Mouse (Mus musculus) midbrain, embryonic 11.5 days (tissue): ENCODE measurements around the gene Vps25. TPM values are rescaled to one million over a fixed set of nuclear protein-coding genes. Genes with fewer than 3 reads are reported as not detected.

Source experiments
- ATAC-seq: fragments of 200-750 bp; cut with Nextera tagmentation; 2 replicates; pipeline ENCODE4 v1.8.0; 2017; ENCODE audit warnings: moderate TSS enrichment, moderate library complexity; ENCODE audit not compliant: low FRiP score
- DNase-seq: peaks from one replicate; pipeline ENCODE4 v3.0.0; 2015; ENCODE audit warnings: low spot score; ENCODE audit errors: missing footprints
- H3K27ac ChIP-seq: fragments of 300-500 bp; sonication (generic); 2 replicates; pipeline ENCODE4 v1.5.1; 2014; ENCODE audit warnings: low read depth, low read length
- H3K27me3 ChIP-seq: fragments of 300-500 bp; sonication (generic); 2 replicates; pipeline ENCODE4 v1.6.1; 2014; ENCODE audit warnings: mild to moderate bottlenecking, low read length, moderate library complexity, mixed read lengths; ENCODE audit not compliant: control insufficient read depth, insufficient read depth
- H3K36me3 ChIP-seq: fragments of 300-500 bp; sonication (generic); 2 replicates; pipeline ENCODE4 v1.6.1; 2014; ENCODE audit warnings: mild to moderate bottlenecking, low read length, moderate library complexity, mixed read lengths; ENCODE audit not compliant: control insufficient read depth, insufficient read depth
- H3K4me1 ChIP-seq: fragments of 300-500 bp; sonication (generic); 2 replicates; pipeline ENCODE4 v1.6.1; 2014; ENCODE audit warnings: low read length; ENCODE audit not compliant: control insufficient read depth, insufficient read depth
- H3K4me2 ChIP-seq: fragments of 300-500 bp; sonication (generic); 2 replicates; pipeline ENCODE4 v1.6.1; 2014; ENCODE audit warnings: mild to moderate bottlenecking, moderate library complexity
- H3K4me3 ChIP-seq: fragments of 300-500 bp; sonication (generic); 2 replicates; pipeline ENCODE4 v1.5.1; 2014; ENCODE audit warnings: low read depth, low read length
- H3K9ac ChIP-seq: fragments of 300-500 bp; sonication (generic); 2 replicates; pipeline ENCODE4 v1.6.1; 2014; ENCODE audit warnings: low read length
- H3K9me3 ChIP-seq: fragments of 300-500 bp; sonication (generic); 2 replicates; pipeline ENCODE4 v1.6.1; 2016; ENCODE audit warnings: low read length; ENCODE audit not compliant: control insufficient read depth
- WGBS: fragments of 180-500 bp; shearing (Covaris S2); extraction: QIAGEN DNeasy Blood & Tissue Kit; methylation state at CpG from one replicate; pipeline ENCODE4 v1.1.7; 2014; 5-methylcytosine and 5-hydroxymethylcytosine counted together
- polyA plus RNA-seq: library from polyadenylated mRNA; unstranded; fragments of >200 nt; fragmentation: Nextera tagmentation; extraction: Ambion mirVana; gene quantifications from 2 replicates; pipeline ENCODE4 v1.2.1, GENCODE M21; 2014

The Vps25 gene
- polyA plus RNA-seq: 122 and 130 TPM in 2 replicates

- peak within 1 kb of the TSS; percentile 88 for H3K4me3 ChIP-seq
- DNase-seq (peak; percentile 99), ATAC-seq (peak; percentile 79)
- no peaks in the 10 kb centered on the region for H3K36me3 ChIP-seq
- H3K27me3 ChIP-seq: no peaks in the 10 kb centered on the region
- H3K27ac ChIP-seq: peak within 1 kb of the TSS; percentile 80
- WGBS: under 1% methylated on average over 40 of the region's 40 CpGs
- peaks cover 12% of the 10 kb centered on the region for H3K4me1 ChIP-seq
- H3K9me3 ChIP-seq: no peaks in the 10 kb centered on the region
- H3K9ac ChIP-seq: peak within 1 kb of the TSS; percentile 95
- H3K4me2 ChIP-seq: peak within 1 kb of the TSS; percentile 89
Measured at GRCm38 (mm10) chr11:101253613-101254389, at the start of gene Vps25. Gene Vps25 (plus strand): TSS chr11:101253707.

- 60% methylated on average over 3 of the region's 3 CpGs for WGBS
- H3K9me3 ChIP-seq: no peaks in the 10 kb centered on the region
- H3K4me1 ChIP-seq: no peaks in the 10 kb centered on the region
- H3K4me2 ChIP-seq: no peak overlapping the region
- DNase-seq (peak; percentile 96), ATAC-seq (no peak)
- H3K4me3 ChIP-seq: no peak overlapping the region
- no peaks in the 10 kb centered on the region for H3K27me3 ChIP-seq
- H3K27ac ChIP-seq: no peak overlapping the region
- H3K36me3 ChIP-seq: no peaks in the 10 kb centered on the region
- no peak overlapping the region for H3K9ac ChIP-seq
Measured at GRCm38 (mm10) chr11:101211970-101212369, 41.5 kb upstream of the Vps25 start.

GRCm38 (mm10) chr11:101216936-101217335 lies 36.6 kb upstream of the Vps25 start:
- H3K27ac ChIP-seq: no peak overlapping the region
- H3K4me2 ChIP-seq: no peak overlapping the region
- no peaks in the 10 kb centered on the region for H3K27me3 ChIP-seq
- H3K36me3 ChIP-seq: no peaks in the 10 kb centered on the region
- ATAC-seq: no peak
- no peaks in the 10 kb centered on the region for H3K4me1 ChIP-seq
- no peak overlapping the region for H3K4me3 ChIP-seq
- H3K9me3 ChIP-seq: no peaks in the 10 kb centered on the region
- H3K9ac ChIP-seq: no peak overlapping the region
- no peak for DNase-seq
- WGBS: 93% methylated on average over 5 of the region's 5 CpGs

GRCm38 (mm10) chr11:101218436-101219055 lies 35.0 kb upstream of the Vps25 start:
- no peak overlapping the region for H3K4me3 ChIP-seq
- no peak overlapping the region for H3K4me2 ChIP-seq
- H3K27ac ChIP-seq: no peak overlapping the region
- no peak for ATAC-seq
- H3K36me3 ChIP-seq: no peaks in the 10 kb centered on the region
- no peaks in the 10 kb centered on the region for H3K9me3 ChIP-seq
- no peaks in the 10 kb centered on the region for H3K27me3 ChIP-seq
- no peaks in the 10 kb centered on the region for H3K4me1 ChIP-seq
- 86% methylated on average over 10 of the region's 10 CpGs for WGBS
- DNase-seq: no peak
- H3K9ac ChIP-seq: no peak overlapping the region

- Histone ChIP-seq H3K9me3 (no peaks in the 10 kb centered on the region), H3K4me3 (no peak overlapping the region), H3K4me1 (no peaks in the 10 kb centered on the region), H3K27me3 (no peaks in the 10 kb centered on the region), H3K4me2 (no peak overlapping the region), H3K9ac (no peak overlapping the region), H3K27ac (no peak overlapping the region), H3K36me3 (no peaks in the 10 kb centered on the region)
- WGBS: 59% methylated on average over 2 of the region's 2 CpGs
- ATAC-seq (no peak), DNase-seq (no peak)
Measured at GRCm38 (mm10) chr11:101220853-101221252, 32.7 kb upstream of the Vps25 start.

GRCm38 (mm10) chr11:101221306-101221986 lies 32.1 kb upstream of the Vps25 start:
- Histone ChIP-seq H3K4me2 (no peak overlapping the region), H3K36me3 (no peaks in the 10 kb centered on the region), H3K27ac (no peak overlapping the region), H3K9ac (no peak overlapping the region), H3K4me3 (no peak overlapping the region), H3K4me1 (no peaks in the 10 kb centered on the region), H3K9me3 (no peaks in the 10 kb centered on the region), H3K27me3 (no peaks in the 10 kb centered on the region)
- DNase-seq: no peak
- 91% methylated on average over 8 of the region's 8 CpGs for WGBS
- no peak for ATAC-seq

- H3K4me2 ChIP-seq: no peak overlapping the region
- ATAC-seq (no peak), DNase-seq (no peak)
- 90% methylated on average over 3 of the region's 3 CpGs for WGBS
- H3K36me3 ChIP-seq: no peaks in the 10 kb centered on the region
- no peak overlapping the region for H3K9ac ChIP-seq
- H3K4me3 ChIP-seq: no peak overlapping the region
- H3K9me3 ChIP-seq: no peaks in the 10 kb centered on the region
- H3K27ac ChIP-seq: no peak overlapping the region
- no peaks in the 10 kb centered on the region for H3K27me3 ChIP-seq
- H3K4me1 ChIP-seq: no peaks in the 10 kb centered on the region
Measured at GRCm38 (mm10) chr11:101224337-101224736, 29.2 kb upstream of the Vps25 start.

GRCm38 (mm10) chr11:101225331-101226064 lies 28.0 kb upstream of the Vps25 start:
- no peaks in the 10 kb centered on the region for H3K36me3 ChIP-seq
- peak overlapping the region; percentile 97 for H3K4me2 ChIP-seq
- H3K27ac ChIP-seq: no peak overlapping the region
- H3K9ac ChIP-seq: peak overlapping the region; percentile 74
- no peaks in the 10 kb centered on the region for H3K9me3 ChIP-seq
- H3K4me3 ChIP-seq: peak overlapping the region; percentile 84
- H3K4me1 ChIP-seq: peaks cover 7% of the 10 kb centered on the region
- ATAC-seq (no peak), DNase-seq (no peak)
- WGBS: 19% methylated on average over 25 of the region's 25 CpGs
- no peaks in the 10 kb centered on the region for H3K27me3 ChIP-seq
